Mouse (Mus musculus) neural tube, embryonic 14.5 days (tissue): ENCODE results near the gene Cyyr1. TPM values are rescaled to one million over a fixed set of nuclear protein-coding genes. Genes with fewer than 3 reads are reported as not detected.

Experiments used
- ATAC-seq: fragments of 200-750 bp; cut with Nextera tagmentation; 2 replicates; pipeline ENCODE4 v1.8.0; 2017; ENCODE audit warnings: low read depth, mild to moderate bottlenecking, moderate TSS enrichment, moderate library complexity
- H3K27ac ChIP-seq: fragments of 300-500 bp; sonication (generic); 2 replicates; pipeline ENCODE4 v1.5.1; 2014; ENCODE audit warnings: low read depth, mild to moderate bottlenecking, control low read depth, low read length, moderate library complexity, mixed read lengths
- H3K27me3 ChIP-seq: fragments of 300-500 bp; sonication (generic); 2 replicates; pipeline ENCODE4 v1.6.1; 2014; ENCODE audit warnings: low read length; ENCODE audit not compliant: control insufficient read depth, insufficient read depth
- H3K36me3 ChIP-seq: fragments of 300-500 bp; sonication (generic); 2 replicates; pipeline ENCODE4 v1.6.1; 2014; ENCODE audit warnings: low read length, mixed read lengths; ENCODE audit not compliant: control insufficient read depth, insufficient read depth
- H3K4me1 ChIP-seq: fragments of 300-500 bp; sonication (generic); 2 replicates; pipeline ENCODE4 v1.6.1; 2014; ENCODE audit warnings: low read length; ENCODE audit not compliant: control insufficient read depth, insufficient read depth
- H3K4me2 ChIP-seq: fragments of 300-500 bp; sonication (generic); 2 replicates; pipeline ENCODE4 v1.6.1; 2014; ENCODE audit warnings: mild to moderate bottlenecking, low read depth, low read length, control low read depth
- H3K4me3 ChIP-seq: fragments of 300-500 bp; sonication (generic); 2 replicates; pipeline ENCODE4 v1.5.1; 2014; ENCODE audit warnings: low read depth, low read length, control low read depth, mixed read lengths
- H3K9ac ChIP-seq: fragments of 300-500 bp; sonication (generic); replicated peaks from 2 replicates; pipeline ENCODE4 v1.6.1; 2014; ENCODE audit warnings: low read depth, mild to moderate bottlenecking, control low read depth, low read length, mixed read lengths
- H3K9me3 ChIP-seq: fragments of 300-500 bp; sonication (generic); 2 replicates; pipeline ENCODE4 v1.6.1; 2016; ENCODE audit warnings: low read length; ENCODE audit not compliant: control insufficient read depth
- WGBS: fragments of 180-500 bp; shearing (Covaris S2); extraction: QIAGEN DNeasy Blood & Tissue Kit; methylation state at CpG from one replicate; pipeline ENCODE4 v1.1.7; 2014; 5-methylcytosine and 5-hydroxymethylcytosine counted together
- polyA plus RNA-seq: library from polyadenylated mRNA; unstranded; fragments of >200 nt; fragmentation: Nextera tagmentation; extraction: Ambion mirVana; gene quantifications from 2 replicates; pipeline ENCODE4 v1.2.1, GENCODE M21; 2014

The Cyyr1 gene
- polyA plus RNA-seq, 1 experiment from 2014 or later: 2.4 TPM

GRCm38 (mm10) chr16:85488105-85488607 lies 65.0 kb downstream of the Cyyr1 start:
- ATAC-seq: no peak
- Histone ChIP-seq H3K27me3 (no peaks in the 10 kb centered on the region), H3K9me3 (no peaks in the 10 kb centered on the region), H3K9ac (no peak overlapping the region), H3K4me2 (no peak overlapping the region), H3K36me3 (no peaks in the 10 kb centered on the region), H3K27ac (no peak overlapping the region), H3K4me1 (no peaks in the 10 kb centered on the region), H3K4me3 (no peak overlapping the region)
- WGBS: 79% methylated on average over 5 of the region's 5 CpGs

- Histone ChIP-seq H3K9ac (no peak overlapping the region), H3K4me3 (no peak overlapping the region), H3K4me2 (no peak overlapping the region), H3K9me3 (no peaks in the 10 kb centered on the region), H3K36me3 (no peaks in the 10 kb centered on the region), H3K27ac (no peak overlapping the region), H3K27me3 (no peaks in the 10 kb centered on the region), H3K4me1 (no peaks in the 10 kb centered on the region)
- ATAC-seq: no peak
- WGBS: 87% methylated on average over 7 of the region's 7 CpGs
Observed at GRCm38 (mm10) chr16:85487266-85487665, 65.9 kb downstream of the Cyyr1 start.

- no peak overlapping the region for H3K4me2 ChIP-seq
- H3K9me3 ChIP-seq: no peaks in the 10 kb centered on the region
- H3K36me3 ChIP-seq: no peaks in the 10 kb centered on the region
- 84% methylated on average over 4 of the region's 4 CpGs for WGBS
- H3K4me1 ChIP-seq: no peaks in the 10 kb centered on the region
- no peaks in the 10 kb centered on the region for H3K27me3 ChIP-seq
- H3K4me3 ChIP-seq: no peak overlapping the region
- no peak for ATAC-seq
- H3K27ac ChIP-seq: no peak overlapping the region
- H3K9ac ChIP-seq: no peak overlapping the region
Observed at GRCm38 (mm10) chr16:85484557-85484956, 68.6 kb downstream of the Cyyr1 start.

- Histone ChIP-seq H3K4me3 (no peak overlapping the region), H3K9me3 (no peaks in the 10 kb centered on the region), H3K4me2 (no peak overlapping the region), H3K36me3 (no peaks in the 10 kb centered on the region), H3K4me1 (no peaks in the 10 kb centered on the region), H3K27me3 (no peaks in the 10 kb centered on the region), H3K9ac (no peak overlapping the region), H3K27ac (no peak overlapping the region; the same call in 1 of the 2 replicates)
- 36% methylated on average over 5 of the region's 5 CpGs for WGBS
- ATAC-seq: no peak
Observed at GRCm38 (mm10) chr16:85474552-85475071, 78.6 kb downstream of the Cyyr1 start.

- no peaks in the 10 kb centered on the region for H3K4me1 ChIP-seq
- no peaks in the 10 kb centered on the region for H3K9me3 ChIP-seq
- no peaks in the 10 kb centered on the region for H3K36me3 ChIP-seq
- ATAC-seq: no peak
- no peak overlapping the region for H3K4me2 ChIP-seq
- no peak overlapping the region for H3K9ac ChIP-seq
- H3K4me3 ChIP-seq: no peak overlapping the region
- H3K27ac ChIP-seq: no peak overlapping the region
- WGBS: 92% methylated on average over 4 of the region's 4 CpGs
- no peaks in the 10 kb centered on the region for H3K27me3 ChIP-seq
Observed at GRCm38 (mm10) chr16:85470057-85470456, 83.1 kb downstream of the Cyyr1 start.

- no peak overlapping the region for H3K4me3 ChIP-seq
- no peaks in the 10 kb centered on the region for H3K4me1 ChIP-seq
- 88% methylated on average over 1 of the region's 1 CpGs for WGBS
- no peaks in the 10 kb centered on the region for H3K27me3 ChIP-seq
- no peaks in the 10 kb centered on the region for H3K36me3 ChIP-seq
- no peak overlapping the region for H3K4me2 ChIP-seq
- no peaks in the 10 kb centered on the region for H3K9me3 ChIP-seq
- no peak for ATAC-seq
- H3K27ac ChIP-seq: no peak overlapping the region
- no peak overlapping the region for H3K9ac ChIP-seq
Observed at GRCm38 (mm10) chr16:85455043-85455442, 98.2 kb downstream of the Cyyr1 start.

GRCm38 (mm10) chr16:85446306-85446705 lies 106.9 kb downstream of the Cyyr1 start:
- Histone ChIP-seq H3K27ac (no peak overlapping the region), H3K4me1 (no peaks in the 10 kb centered on the region), H3K4me3 (no peak overlapping the region), H3K9ac (no peak overlapping the region), H3K4me2 (no peak overlapping the region), H3K27me3 (no peaks in the 10 kb centered on the region), H3K36me3 (no peaks in the 10 kb centered on the region), H3K9me3 (no peaks in the 10 kb centered on the region)
- ATAC-seq: no peak
- 58% methylated on average over 1 of the region's 1 CpGs for WGBS

- H3K9me3 ChIP-seq: no peaks in the 10 kb centered on the region
- H3K36me3 ChIP-seq: no peaks in the 10 kb centered on the region
- no peak overlapping the region for H3K4me3 ChIP-seq
- WGBS: 89% methylated on average over 3 of the region's 3 CpGs
- no peaks in the 10 kb centered on the region for H3K4me1 ChIP-seq
- no peak overlapping the region for H3K9ac ChIP-seq
- H3K27ac ChIP-seq: no peak overlapping the region
- no peaks in the 10 kb centered on the region for H3K27me3 ChIP-seq
- ATAC-seq: no peak
- H3K4me2 ChIP-seq: no peak overlapping the region
Observed at GRCm38 (mm10) chr16:85445801-85446200, 107.4 kb downstream of the Cyyr1 start.

GRCm38 (mm10) chr16:85435427-85435826 lies 117.8 kb downstream of the Cyyr1 start:
- Histone ChIP-seq H3K27me3 (no peaks in the 10 kb centered on the region), H3K9ac (no peak overlapping the region), H3K9me3 (no peaks in the 10 kb centered on the region), H3K4me1 (no peaks in the 10 kb centered on the region), H3K4me2 (no peak overlapping the region), H3K27ac (no peak overlapping the region), H3K36me3 (no peaks in the 10 kb centered on the region), H3K4me3 (no peak overlapping the region)
- WGBS: 61% methylated on average over 2 of the region's 2 CpGs
- no peak for ATAC-seq
